Mouse (Mus musculus) cerebellum, postnatal 25 days (tissue): Measurements from ENCODE around the gene Top2a.
"Not testable (repeated sequence)": the region's sequence is repeated elsewhere in the genome, so short reads cannot be mapped to it uniquely, and the experiment has no call there.

Experiments
- DNase-seq, 2 experiments: peaks; one replicate each; pipeline ENCODE4 v3.0.0; 2021; ENCODE audit warnings: mixed read lengths in 2 of 2

The Top2a gene

DNA sequence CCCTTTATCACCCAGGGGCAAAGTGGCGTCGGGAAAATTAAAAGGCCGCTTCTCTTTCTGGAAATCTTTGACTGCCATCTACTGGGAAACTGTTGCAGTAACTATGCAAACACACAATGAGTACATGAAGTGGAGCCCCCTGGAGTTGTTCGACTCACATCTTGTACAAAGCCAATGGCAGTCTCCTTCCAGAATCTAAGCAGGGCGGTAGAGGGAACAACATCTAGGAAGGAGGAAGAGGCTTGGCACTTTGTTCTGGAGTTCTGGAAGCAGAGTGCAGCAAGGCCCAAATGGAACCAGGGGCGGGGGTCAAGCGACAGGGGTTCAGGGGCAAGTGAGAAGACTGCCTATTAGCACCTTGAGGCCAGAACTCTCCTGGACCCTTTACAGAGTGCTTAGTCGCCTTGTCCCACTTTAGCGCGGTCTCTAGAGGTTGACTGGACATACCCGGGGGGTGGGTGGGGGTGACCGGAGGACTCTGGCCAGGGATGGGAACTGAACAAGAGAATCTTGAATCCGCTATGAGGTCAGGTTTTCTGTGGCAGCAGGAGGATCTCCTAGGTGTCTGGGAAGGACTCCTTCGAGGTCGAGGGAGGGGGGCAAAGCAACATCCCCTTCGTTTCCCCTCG is 16.5 kb upstream of the Top2a start:
- DNase-seq = no peak

DNA sequence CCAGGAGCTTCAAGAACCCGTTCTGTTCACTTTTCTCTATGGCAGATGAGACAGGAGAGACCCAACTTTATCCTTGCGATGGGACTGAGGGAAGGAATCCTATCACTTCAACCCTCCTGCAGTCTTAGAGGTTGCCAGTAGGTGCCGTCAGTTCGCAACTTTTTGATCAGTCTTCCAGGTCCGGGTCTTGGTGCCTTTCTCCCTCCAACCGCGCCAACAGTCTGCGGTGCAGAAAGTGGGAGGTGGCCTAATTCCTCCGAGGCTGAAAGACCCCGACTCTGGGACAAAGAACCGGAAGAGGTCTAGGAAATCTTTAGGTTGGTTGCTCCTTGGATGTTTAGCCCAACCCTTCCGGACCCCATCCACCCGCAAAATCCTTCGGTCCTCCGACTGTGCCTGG is 15.8 kb upstream of the Top2a start:
- peak; percentile 77 to 82 for DNase-seq

DNA sequence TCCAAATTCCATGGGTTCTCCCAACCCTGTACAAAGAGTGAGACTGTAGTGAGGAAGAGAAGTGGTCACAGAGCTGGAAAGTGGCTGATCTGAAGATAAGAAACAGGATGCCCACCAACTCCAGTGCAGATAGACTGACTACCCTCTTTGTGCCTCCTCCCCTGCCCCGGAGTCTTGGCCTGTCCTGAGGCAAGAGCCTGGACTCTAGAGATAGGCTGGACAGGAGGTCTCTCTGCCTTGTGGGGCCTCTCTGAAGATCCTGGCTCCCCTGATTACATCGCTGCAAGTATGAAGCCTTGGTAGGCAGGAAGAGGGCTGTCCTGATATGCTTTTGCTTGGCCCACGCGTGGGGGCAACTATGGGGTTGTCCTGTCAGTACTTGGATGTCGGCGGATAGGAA is 12.3 kb upstream of the Top2a start:
- DNase-seq = no peak

DNA sequence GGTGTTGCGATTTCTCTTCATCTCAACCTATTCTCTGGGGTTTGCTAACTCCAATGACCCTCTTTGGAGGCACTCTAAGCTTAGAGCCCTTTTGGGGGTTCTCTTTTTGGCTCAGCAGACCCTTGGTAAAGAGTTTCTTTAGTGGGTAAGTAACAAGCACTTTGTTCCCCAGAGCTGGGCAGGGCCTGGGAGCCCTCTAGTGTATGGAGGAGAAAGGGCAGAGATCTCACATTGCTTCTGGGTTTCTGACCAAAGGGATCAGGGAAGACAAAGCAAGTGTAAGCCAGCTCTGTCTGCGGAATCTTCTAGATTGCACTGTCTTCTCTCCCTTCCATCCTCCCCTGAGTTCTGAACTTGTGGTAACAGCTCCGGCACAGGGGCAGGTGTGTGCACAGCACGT is 11.4 kb upstream of the Top2a start:
- DNase-seq = no peak

DNA sequence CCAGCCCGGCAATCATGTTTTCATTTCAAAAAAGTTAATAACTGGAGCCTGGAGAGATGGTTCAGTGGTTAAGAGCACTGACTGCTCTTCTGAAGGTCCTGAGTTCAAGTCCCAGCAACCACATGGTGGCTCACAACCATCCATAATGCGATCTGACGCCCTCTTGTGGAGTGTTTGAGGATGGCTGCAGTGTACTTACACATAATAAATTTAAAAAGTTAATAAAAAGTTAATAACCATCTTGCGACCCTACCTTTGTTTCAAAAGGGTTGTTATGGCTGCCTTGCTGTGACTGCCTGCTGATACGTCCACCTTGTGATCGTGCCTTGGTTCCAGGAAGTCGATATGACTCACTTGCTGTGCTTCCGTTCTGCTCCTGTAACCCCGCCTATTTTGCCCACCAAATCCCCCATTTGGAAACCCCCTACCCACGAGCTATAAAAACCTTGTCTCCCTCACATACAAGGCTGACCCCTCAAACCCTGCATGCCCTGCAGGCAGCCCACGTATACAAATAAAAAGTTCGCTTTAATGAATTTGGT is 3.0 kb upstream of the Top2a start:
- DNase-seq = no peak

DNA sequence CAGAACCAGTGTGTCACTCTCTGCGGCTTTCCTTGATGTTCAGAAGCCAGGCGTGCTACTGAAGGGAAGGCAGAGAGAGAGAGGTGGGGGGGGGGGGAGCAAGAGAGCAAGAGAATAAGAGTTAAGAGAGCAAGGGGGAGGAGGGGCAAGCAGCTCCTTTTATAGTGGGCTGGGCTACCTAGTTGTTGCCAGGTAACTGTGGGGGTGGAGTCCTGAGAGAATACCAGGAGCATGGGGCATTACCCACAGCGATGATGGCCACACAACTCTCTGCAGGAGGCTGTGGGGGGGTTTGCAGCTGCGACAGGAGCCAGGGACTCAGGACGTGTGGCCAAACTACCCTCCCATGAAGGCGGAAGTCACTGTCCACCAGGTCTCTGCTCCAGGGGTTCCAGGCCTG is 1.9 kb upstream of the Top2a start:
- no peak for DNase-seq

DNA sequence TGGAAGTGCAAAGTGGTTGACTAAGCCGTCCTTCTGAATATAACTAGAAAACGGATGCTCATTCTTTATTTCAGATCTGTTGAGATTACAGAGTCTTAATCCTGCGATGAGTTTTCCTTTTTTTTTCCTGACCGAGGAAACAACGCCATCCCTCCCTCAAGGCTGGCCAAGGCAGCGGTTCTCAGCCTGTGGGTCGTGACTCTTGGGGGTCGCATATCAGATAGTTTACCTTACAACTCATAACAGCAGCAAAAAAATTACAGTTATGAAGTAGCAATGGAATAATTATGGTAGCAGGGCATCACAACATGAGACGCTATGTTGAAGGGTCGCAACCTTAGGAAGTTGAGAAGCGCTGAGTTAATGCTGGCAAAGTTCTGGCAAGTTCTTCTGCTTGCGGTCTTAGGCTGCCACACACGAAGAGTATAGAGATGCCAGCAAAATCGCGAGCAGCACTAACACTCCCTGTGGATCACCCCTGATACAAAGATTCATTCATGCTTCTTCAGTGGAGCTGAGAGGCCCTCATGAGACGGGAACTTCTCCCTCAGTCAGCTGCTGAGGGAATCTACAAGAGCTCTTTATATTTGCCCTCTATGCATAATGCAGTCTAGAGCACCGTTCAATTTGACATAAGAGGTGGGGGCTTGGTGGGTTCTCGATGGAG is 612 bp upstream of the Top2a start:
- DNase-seq = no peak

DNA sequence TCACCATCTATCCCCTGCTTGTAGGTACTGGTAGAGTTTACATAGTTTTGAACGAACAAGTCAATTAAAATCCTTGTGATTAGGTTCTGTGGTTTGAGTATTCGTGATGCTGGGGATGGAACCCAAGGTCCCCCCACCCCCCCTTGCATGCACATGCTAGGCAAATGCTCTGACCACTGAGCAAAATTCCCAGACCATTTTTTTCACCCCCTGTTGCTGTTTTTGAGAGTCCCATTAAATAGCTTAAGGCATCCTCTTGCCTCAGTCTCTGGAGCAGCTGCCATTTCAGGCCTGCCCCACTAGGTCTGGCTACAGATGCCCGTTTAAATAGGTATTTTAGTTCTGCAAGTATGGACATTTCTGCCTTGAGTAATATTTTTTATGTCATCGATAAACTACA is 895 bp downstream of the Top2a start:
- DNase-seq = no peak

DNA sequence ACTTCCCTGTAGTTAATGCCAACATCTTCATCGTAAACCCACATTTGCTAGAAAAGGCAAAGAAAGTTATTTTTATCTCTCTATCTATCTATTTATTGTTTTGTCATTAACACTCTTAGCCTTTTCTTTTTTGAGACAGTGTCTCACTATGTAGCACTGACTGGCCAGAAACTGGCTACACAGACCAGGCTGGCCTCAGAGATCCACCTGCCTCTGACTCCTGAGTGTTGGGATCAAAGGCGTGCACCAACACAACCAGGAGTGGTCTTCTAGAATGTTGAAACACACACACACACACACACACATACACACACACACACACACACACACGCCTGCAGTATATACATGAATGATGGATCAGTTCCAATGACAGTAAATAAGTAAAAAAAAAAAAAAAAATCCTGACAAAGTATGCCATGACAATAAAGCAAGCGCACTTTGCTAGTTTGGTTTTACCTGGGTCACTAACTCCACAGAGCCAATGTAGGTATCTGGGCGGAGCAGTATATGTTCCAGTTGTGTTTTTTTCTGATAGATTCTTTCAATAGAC is 1.5 kb downstream of the Top2a start:
- no peak for DNase-seq

DNA sequence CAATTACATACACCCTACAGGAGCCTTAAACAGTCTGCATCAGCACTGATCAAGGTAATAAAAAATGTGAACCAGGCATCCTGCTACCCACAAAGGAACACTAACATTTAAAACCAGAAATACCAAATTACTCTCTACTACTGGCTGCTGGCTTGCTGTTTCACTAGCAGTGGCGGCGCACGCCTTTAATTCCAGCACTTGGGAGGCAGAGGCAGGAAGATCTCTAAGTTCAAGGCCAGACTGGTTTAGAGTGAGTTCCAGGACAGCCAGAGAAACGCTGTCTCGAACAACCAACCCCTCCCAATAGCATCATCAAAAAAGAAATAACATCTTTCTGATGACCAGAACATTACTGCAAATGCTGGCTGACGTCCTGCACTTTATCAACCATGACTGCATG is 4.1 kb downstream of the Top2a start:
- DNase-seq = no peak

DNA sequence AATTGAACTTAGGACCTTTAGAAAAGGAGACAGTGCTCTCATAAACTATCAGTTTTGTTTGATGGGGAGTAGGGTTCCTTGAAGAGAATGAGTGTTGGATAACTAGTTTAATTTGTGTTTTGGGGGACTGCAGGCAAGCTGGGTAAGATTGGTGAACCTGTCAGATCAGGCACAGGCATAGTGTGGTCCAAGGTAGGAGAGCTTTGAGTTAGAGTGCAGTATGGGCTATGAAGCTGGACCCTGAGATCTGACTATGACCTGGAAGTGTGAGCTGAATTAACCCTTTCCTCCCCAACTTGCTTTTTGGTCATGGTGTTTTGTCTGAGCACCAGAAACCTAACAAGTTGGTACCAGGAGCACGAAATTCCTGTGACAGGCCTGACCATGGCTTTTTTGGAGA is 10.1 kb downstream of the Top2a start:
- DNase-seq = no peak

DNA sequence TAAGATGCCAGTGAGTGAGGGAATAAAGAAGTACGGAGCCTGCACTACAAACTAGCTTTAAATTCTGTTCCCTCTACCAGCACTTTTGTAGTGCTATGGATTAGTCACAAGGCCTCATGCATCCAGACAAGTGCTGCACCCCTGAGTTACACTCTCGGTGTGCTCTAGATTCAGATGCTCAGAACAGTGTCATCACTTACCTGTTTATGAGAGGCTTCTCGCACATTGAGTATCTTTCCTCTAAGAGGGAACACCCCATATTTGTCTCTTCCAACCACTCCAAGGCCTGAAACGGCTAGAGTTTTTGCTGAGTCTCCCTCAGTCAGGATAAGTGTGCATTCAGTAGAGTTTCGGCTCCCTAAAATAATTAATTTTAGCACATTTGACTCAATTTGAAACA is 13.3 kb downstream of the Top2a start:
- no peak for DNase-seq

DNA sequence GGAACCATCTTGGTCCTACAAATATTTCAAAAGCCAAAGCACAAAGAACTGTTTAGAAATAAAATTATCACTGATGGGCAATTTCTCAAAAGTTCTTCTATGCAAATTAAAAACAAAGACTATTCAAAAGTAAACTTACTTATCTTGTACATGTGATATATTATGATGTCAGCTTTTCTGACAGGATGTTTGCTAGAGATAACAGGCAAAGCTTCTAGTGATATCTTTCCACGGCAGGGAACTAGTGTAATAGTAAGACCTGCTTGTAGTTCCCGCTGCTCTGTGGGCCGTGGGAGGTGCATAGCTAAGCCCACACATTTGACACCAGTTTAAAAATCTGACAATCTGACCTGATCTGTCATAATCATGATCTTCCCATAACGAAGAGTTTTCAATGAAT is 13.9 kb downstream of the Top2a start:
- DNase-seq = no peak

DNA sequence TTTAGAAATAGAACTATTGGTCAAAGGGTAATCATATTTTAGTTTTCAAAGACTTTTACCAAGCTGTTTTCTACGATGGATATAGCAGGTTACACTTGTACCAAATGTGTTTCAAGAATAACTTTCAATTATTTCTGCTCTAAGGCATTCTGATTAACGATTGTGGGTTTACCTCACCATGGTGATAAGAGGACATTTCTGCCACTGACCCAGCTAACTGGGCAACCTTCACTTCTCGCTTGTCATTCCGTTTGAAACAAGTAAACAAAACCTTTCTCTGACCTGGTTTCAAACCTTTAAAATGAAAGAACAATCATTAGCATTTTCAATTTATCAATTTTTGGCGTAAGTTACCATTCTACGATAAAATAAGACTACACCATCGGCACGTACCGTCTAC is 17.2 kb downstream of the Top2a start:
- no peak for DNase-seq

DNA sequence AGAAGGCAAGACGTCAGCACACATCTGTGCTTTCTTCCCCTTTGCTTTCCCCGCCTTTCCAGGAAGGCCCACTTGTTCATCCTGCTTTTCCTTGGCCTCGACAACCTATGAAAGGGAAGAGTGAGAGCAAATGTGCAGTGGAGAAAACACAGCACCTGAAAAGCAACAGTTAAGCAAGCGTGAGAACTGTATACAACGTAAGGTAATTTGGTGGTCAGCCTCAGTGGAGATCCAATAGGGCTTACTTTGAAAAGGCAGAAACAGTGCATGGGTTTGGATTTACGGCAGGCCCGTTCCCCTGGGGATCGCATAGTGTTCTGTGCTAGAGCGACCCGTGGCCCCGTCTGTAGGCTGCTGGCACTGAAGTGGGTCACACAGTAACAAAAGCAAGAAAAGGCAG is 24.7 kb downstream of the Top2a start:
- DNase-seq = no peak

DNA sequence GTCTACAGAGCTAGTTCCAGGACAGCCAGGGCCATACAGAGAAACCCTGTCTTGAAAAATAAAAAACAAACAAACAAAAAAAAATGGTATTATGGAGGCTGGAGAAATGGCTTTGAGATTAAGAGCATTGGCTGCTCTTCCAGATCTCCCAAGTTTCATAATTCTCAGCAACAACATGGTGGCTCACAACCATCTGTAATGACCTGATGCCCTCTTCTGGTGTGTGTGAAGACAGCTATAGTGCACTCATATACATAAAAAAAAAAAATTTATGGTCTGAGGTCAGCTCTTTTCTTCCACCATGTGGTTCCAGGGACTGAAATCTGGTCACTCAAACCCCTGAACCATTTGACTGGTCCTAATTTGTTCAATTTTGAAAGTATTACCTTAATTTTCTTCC is 25.2 kb downstream of the Top2a start:
- no peak for DNase-seq

DNA sequence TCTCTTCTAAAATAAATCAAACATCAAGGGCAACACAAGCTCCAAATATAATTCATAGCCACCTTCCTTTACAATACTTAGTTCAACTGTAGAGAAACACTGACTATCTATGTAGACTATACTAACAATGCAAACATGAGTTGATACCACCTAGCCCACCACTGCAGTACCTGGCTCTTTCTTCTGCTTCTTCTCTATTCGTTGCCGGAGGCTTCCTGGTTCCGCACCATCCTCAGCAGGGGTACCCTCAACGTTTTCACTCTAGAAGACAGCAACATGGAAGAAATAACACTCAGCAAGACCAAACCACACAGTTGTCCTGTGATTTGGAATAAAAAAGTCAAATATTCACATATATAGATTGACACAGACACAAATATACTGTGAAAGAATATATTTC is 26.3 kb downstream of the Top2a start:
- no peak for DNase-seq

DNA sequence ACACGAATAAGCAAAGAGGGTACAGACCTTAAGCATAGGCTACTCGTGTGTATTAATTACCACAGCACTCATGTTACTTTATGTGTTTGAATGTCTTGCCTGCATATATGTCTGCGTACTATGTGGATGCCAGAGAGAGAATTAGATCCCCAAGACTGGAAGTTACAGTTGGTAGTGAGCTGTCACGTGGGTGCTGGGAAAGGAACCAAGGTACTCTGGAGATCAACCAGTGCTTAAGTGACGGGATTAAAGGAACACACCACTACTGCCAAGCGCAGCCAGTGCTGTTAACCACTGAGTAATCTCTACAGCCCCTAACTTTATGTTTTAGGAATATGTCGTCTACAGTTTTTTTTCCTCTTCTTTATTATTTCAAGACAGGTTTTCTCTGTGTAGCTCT is 28.0 kb downstream of the Top2a start:
- DNase-seq = no peak

DNA sequence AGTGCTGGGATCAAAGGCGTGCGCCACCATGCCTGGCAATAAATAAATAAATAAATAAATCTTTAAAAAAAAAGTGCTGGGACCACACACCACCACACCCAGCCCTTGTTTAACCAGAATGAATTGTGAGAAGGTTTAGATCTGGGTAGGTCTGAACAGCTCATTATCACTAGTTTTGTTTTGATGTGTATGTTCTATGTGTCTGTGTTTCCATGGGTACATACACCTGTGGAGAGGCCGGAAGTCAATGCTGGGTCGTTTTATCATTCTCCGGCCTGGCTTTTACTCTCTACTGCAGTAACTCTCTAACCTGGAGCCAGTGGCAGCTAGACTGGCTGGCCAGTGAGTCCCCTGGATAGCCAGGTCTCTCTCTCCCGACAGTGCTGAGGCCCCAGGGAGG is 33.1 kb downstream of the Top2a start:
- DNase-seq = no peak

DNA sequence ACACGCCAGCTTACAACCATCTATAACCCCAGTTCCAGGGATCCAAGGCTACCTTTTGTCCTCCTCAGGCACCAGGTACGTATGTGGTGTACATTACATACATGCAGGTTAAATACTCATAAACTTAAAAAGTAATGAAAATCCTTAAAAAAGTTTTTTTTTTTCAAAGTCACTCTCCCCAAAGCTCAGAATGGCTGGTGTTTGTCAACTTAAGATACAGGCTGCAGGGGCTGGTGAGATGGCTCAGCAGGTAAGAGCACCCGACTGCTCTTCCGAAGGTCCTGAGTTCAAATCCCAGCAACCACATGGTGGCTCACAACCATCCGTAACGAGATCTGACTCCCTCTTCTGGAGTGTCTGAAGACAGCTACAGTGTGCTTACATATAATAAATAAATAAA is 35.7 kb downstream of the Top2a start:
- not testable (repeated sequence) for DNase-seq

DNA sequence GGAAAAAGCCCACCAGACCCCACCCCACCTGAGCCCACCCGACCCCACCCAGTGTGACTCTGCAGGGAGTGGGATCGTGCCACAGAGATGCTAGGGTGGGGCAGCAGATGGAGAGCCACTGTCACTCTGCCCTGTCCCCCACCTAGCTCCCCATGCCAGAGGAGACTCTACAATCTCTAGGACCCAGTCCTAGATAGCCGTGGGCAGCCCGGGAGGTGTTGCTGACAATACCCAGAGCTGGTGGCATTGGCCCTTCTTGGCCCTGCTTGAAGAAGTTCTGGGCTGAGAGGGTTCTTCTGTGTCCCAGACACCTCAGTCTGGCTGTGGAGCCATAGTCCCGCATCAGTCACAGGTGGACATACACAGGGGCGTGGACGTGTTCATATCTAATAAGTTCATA is 38.4 kb downstream of the Top2a start:
- no peak for DNase-seq

DNA sequence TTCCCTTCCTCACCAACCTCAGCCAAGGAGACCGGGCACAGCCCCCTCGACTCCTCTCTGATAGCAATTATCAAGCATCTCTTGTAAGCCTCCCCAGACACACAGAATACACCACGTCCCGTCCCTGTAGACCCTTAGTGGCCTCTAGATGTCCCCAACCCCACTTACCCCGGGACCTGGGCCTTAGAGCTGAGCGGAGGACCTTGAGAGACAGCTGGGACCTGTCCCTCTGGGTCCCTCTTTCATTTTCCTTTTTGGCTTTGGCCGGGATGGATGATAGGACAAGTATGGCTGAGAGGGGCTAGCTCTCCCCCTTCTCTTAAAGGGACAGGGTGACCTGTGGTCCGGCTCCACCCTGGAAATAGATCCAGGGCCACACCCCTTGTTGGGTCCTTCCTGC is 40.4 kb downstream of the Top2a start:
- DNase-seq = no peak

DNA sequence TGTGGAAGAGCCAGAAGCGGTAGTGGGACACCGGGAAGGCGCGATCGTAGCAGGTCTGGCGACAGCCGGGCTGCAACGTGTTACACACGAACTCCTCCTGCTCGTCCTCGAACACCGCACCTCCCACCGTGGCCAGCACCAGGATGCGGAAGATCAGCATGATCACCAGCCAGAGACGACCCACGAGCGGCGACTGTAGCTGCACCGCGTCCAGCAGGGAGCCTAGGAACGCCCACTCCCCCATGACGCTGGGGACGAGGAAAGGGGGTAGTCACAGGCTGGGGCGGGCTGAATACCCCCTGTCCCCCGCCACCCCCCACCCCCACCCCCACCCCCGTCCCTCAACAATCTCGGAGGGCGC is 41.2 kb downstream of the Top2a start, which contains the start of gene Gjd3:
Gene Gjd3 (minus strand): TSS at position 244 of the 361 bp plus-strand sequence.
- no peak for DNase-seq

DNA sequence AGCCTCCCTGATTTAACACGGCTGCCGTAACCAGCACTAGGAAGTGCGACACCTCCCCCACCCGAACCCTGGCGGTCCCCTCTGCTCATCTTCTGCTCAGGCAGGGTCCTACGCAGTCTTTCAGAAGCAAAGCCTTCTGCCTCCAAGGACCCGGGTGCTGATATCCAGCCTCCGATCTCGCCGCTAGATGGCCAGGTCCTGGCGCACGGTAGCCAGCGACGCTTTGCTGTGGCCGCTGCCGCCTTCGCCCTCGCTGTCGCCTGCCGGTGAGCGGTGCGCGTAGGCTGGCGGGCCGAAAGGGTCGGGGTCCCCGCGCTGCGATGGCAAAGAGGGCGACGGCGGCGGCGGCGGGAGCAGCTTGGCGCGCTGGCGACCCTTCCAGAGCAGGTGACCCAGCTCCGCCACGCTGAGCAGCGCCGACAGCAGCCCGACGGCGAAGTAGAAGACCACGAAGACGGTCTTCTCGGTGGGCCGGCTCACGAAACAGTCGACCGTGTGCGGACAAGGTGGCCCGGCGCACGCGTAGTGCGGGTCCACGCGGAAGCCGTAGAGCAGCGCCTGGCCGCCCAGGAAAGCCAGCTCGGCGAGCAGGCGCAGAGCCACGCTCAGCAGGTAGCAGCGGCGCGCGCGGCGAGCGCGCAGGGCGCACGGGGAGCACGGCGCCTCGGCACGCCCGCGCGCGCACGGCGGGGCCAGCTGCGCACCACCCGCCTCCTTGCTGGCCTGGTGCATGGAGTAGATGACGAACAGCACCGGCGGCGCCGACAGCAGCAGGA is 41.8 kb downstream of the Top2a start:
- DNase-seq = peak; percentile 79 to 87
